In genomic region chr17:72836158-72837115, GRCm38 (mm10) we compare ENCODE assay signal across 8 mouse cellular contexts. TPM values are rescaled to one million over a fixed set of nuclear protein-coding genes. Genes with fewer than 3 reads are reported as not detected.
A peak's percentile ranks its signal among the peaks of the same experiment; 100 is the strongest.
DNase-seq lines count a peak whose midpoint lies in the region; ATAC-seq and TF ChIP-seq lines count a peak whose summit lies in the region.

Gene Ypel5 (plus strand): TSS chr17:72836453.

- POLR2A ChIA-PET in Patski (lab: Charles Lee) = interaction anchor here (0.8 kb wide), 1 partner anchor 261 kb away, joined by 3 read pairs; no protein-coding TSS in a partner anchor

- H3K27ac ChIP-seq in hindbrain, embryonic 13.5 days = peak within 1 kb of the TSS; percentile 99

- DNase-seq in Patski (ENCODE audit: low read depth, low spot score) = peak; percentile 83
- DNase-seq in cerebellum, postnatal 14 days = peak; percentile 99 to 100
- peak; percentile 98 to 99 for DNase-seq in frontal cortex, postnatal 14 days (ENCODE audit: low spot score in 2 of 2)
- peak; percentile 96 for DNase-seq in layer of hippocampus, postnatal 25 days (ENCODE audit: extremely low spot score in 1 of 2, low spot score in 1 of 2)
- DNase-seq in lung, postnatal 25 days (ENCODE audit: low spot score) = peak; percentile 99
- peak; percentile 99 for DNase-seq in retina, embryonic 14.5 days (ENCODE audit: low spot score)
- peak; percentile 99 for DNase-seq in thymus, postnatal 4 days

- peak within 1 kb of the TSS; percentile 84 for H3K4me3 ChIP-seq in hindbrain, embryonic 13.5 days

- no peaks in the 10 kb centered on the region for H3K9me3 ChIP-seq in hindbrain, embryonic 13.5 days

- peaks cover 27% of the 10 kb centered on the region for H3K4me1 ChIP-seq in hindbrain, embryonic 13.5 days (replicated peaks)

- H3K36me3 ChIP-seq in hindbrain, embryonic 13.5 days = no peaks in the 10 kb centered on the region

- in situ Hi-C loops in Patski (cut with MboI; ENCODE audit: low pct_unique_long_range_greater_than_20kb) = loop anchor here (25.0 kb wide), 1 partner anchor 1451 kb away; the partner anchor contains the start of gene Memo1

- WGBS in hindbrain, embryonic 13.5 days = under 1% methylated on average over 74 of the region's 93 CpGs

- peak within 1 kb of the TSS; percentile 60 for H3K4me2 ChIP-seq in hindbrain, embryonic 13.5 days

- CTCF ChIA-PET in Patski (lab: Charles Lee) = interaction anchor here (1.6 to 4.7 kb wide), 2 partner anchors 9 to 22 kb away, joined by 4 to 17 read pairs; no protein-coding TSS in a partner anchor

- peaks cover 5% of the 10 kb centered on the region for H3K27me3 ChIP-seq in Patski
- no peaks in the 10 kb centered on the region for H3K27me3 ChIP-seq in hindbrain, embryonic 13.5 days

- ATAC-seq in Patski = peak; percentile 96
- peak; percentile 99 for ATAC-seq in hindbrain, embryonic 13.5 days (ENCODE audit: low FRiP score)

- TF ChIP-seq CTCF in Patski (IDR thresholded peaks at IDR 0.05) = peak; percentile 67

- peak within 1 kb of the TSS; percentile 98 for H3K9ac ChIP-seq in hindbrain, embryonic 13.5 days

RNA-seq across cellular contexts. Expression of gene Ypel5, which starts in this region (rescaled TPM):
- 42.7 TPM for polyA plus RNA-seq in Patski (2021)
- 112 and 118 TPM in 2 replicates for polyA plus RNA-seq in hindbrain, embryonic 13.5 days (2015; fragmentation: Nextera tagmentation; extraction: Ambion mirVana)
- total RNA-seq in layer of hippocampus, postnatal 25 days (2021) = 10 to 100 TPM; 86.1 to 98.7 TPM

Comparison
In these comparisons a context has a peak if more than half of its experiments do, and no peak if none do; other contexts are left out.
1. Peak in every context shown above with its lines: DNase-seq, ATAC-seq, H3K4me3 ChIP-seq and H3K27ac ChIP-seq.